15 mouse cellular contexts compared by ENCODE assay signal in the genomic region with DNA sequence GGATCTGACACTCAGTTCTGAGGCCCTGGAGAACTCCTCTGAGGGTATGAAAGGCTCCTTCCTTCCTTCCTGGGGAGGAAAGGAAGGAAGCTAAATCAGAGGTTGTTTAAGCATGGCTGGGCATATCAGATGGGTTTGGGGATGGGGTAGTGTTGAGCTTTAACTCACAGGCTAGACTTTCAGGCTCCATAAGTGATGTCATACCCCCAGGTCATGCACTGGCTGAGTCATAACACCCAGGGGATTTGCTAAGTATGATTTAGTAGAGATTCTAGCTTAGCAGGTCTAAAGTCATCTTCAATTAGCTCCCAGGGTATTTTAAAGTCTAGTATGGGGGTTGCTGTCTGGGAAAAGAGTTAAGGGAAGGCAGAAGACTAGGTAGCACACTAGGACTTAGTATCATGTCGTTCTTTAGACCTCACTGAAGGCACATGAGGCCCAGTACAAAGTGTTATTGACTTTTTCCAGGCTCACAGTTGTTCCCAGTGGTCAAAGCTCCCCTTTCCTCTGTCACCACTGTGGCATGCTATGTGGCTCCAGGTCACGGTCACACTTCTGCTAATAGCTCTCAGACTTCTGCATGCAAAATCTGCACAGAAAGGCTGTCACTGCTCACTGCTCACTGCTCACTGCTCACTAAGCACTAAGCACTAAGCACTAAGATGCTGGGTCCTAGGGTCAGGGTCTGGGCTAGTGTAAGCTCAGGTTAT. TPM values are rescaled to one million over a fixed set of nuclear protein-coding genes. Genes with fewer than 3 reads are reported as not detected.
DNase-seq lines count a peak whose midpoint lies in the region; ATAC-seq and TF ChIP-seq lines count a peak whose summit lies in the region.
"Had no signal": no experiment of that assay in that cellular context is flagged by ENCODE, and none has a peak within 500 bp of the region (broad histone marks: within the 10 kb centered on the region; RNA-seq: fewer than 3 reads in every experiment).

No protein-coding gene starts in this region.

- H3K9ac ChIP-seq in liver, embryonic 11.5 days (ENCODE audit: low read depth, low read length): no peak overlapping the region
- H3K9ac ChIP-seq in stomach, postnatal 0 days (ENCODE audit: low read length): no peak overlapping the region

- no peak overlapping the region for H3K27ac ChIP-seq in kidney, adult 2 months (ENCODE audit: insufficient read depth, low read depth, low read length)
- no peak overlapping the region for H3K27ac ChIP-seq in liver, embryonic 11.5 days (ENCODE audit: low read depth, low read length)
- H3K27ac ChIP-seq in stomach, postnatal 0 days (replicated peaks): no peak overlapping the region

- TF ChIP-seq EP300 in stomach, postnatal 0 days (optimal IDR thresholded peaks at IDR 0.05): no peak

- no peaks in the 10 kb centered on the region for H3K4me1 ChIP-seq in kidney, adult 2 months (ENCODE audit: control insufficient read depth, insufficient read depth, low read length)
- no peaks in the 10 kb centered on the region for H3K4me1 ChIP-seq in liver, embryonic 11.5 days (replicated peaks; ENCODE audit: control insufficient read depth, insufficient read depth, low read length)
- no peaks in the 10 kb centered on the region for H3K4me1 ChIP-seq in stomach, postnatal 0 days (replicated peaks; ENCODE audit: control insufficient read depth, insufficient read depth)

- 0 out of 2 replicates have a peak, but pooled peaks have one; percentile 49 for ATAC-seq in liver, embryonic 11.5 days (replicated peaks; ENCODE audit: low FRiP score)
- ATAC-seq in stomach, postnatal 0 days (ENCODE audit: low FRiP score, low TSS enrichment): peak; percentile 72
- ATAC-seq: activated CD4-positive, CD25-positive, alpha-beta regulatory T cell, adult 4 months had no signal

- H3K4me2 ChIP-seq in liver, embryonic 11.5 days: no peak overlapping the region
- no peak overlapping the region for H3K4me2 ChIP-seq in stomach, postnatal 0 days (replicated peaks; ENCODE audit: low read depth)

- TF ChIP-seq CTCF in kidney, adult 2 months (conservative IDR thresholded peaks at IDR 0.05; ENCODE audit: insufficient read depth, insufficient read length, low read depth, low read length): no peak
- TF ChIP-seq CTCF in stomach, postnatal 0 days (IDR thresholded peaks at IDR 0.05; ENCODE audit: low read depth): no peak

- peak; percentile 26 to 67 for DNase-seq in adrenal gland, adult (ENCODE audit: inconsistent age in 2 of 2, low spot score in 1 of 2)
- no peak for DNase-seq in adrenal gland, adult 18-20 months (ENCODE audit: low spot score in 2 of 2)
- DNase-seq in kidney, adult 2 months: peak; percentile 6
- DNase-seq in kidney, adult 18-20 months: no peak
- DNase-seq in liver, embryonic 11.5 days (ENCODE audit: low spot score): no peak
- DNase-seq in stomach, postnatal 0 days (ENCODE audit: low spot score): no peak
- no peak for DNase-seq in thymus, postnatal 10 days (ENCODE audit: low spot score in 2 of 2)
- no peak for DNase-seq in kidney, adult 11 months
- DNase-seq: lung, adult 18-20 months; right cerebral cortex, postnatal 4 days had no signal

- H3K4me3 ChIP-seq in kidney, adult 2 months (ENCODE audit: insufficient read depth, low read depth, low read length): no peak overlapping the region
- H3K4me3 ChIP-seq in liver, embryonic 11.5 days (ENCODE audit: low read depth, low read length): no peak overlapping the region
- no peak overlapping the region for H3K4me3 ChIP-seq in stomach, postnatal 0 days (ENCODE audit: low read depth, low read length)

- WGBS in kidney, adult 2 months: 68% methylated on average over 2 of the region's 2 CpGs
- WGBS in liver, embryonic 11.5 days: 62% methylated on average over 2 of the region's 2 CpGs
- 40% methylated on average over 2 of the region's 2 CpGs for WGBS in stomach, postnatal 0 days

- no peaks in the 10 kb centered on the region for H3K9me3 ChIP-seq in liver, embryonic 11.5 days (ENCODE audit: control insufficient read depth, low read length)
- no peaks in the 10 kb centered on the region for H3K9me3 ChIP-seq in stomach, postnatal 0 days (ENCODE audit: control insufficient read depth, low read length)
- H3K9me3 ChIP-seq: G1E had no signal

- no peaks in the 10 kb centered on the region; the same call in none of the 2 replicates for H3K27me3 ChIP-seq in kidney, adult 2 months (replicated peaks; ENCODE audit: control insufficient read depth, insufficient read depth, low read length)
- H3K27me3 ChIP-seq in liver, embryonic 11.5 days (replicated peaks; ENCODE audit: control insufficient read depth, insufficient read depth, low read length): no peaks in the 10 kb centered on the region
- no peaks in the 10 kb centered on the region for H3K27me3 ChIP-seq in stomach, postnatal 0 days (ENCODE audit: control insufficient read depth, insufficient read depth, low read length)

- no peaks in the 10 kb centered on the region for H3K36me3 ChIP-seq in kidney, adult 2 months (ENCODE audit: control insufficient read depth, insufficient read depth, low read length)
- no peaks in the 10 kb centered on the region for H3K36me3 ChIP-seq in liver, embryonic 11.5 days (ENCODE audit: control insufficient read depth, insufficient read depth, low read length)
- H3K36me3 ChIP-seq in stomach, postnatal 0 days (ENCODE audit: control insufficient read depth, insufficient read depth, low read length): no peaks in the 10 kb centered on the region
- H3K36me3 ChIP-seq: G1E had no signal

- no peak for TF ChIP-seq POLR2A in kidney, adult 2 months (IDR thresholded peaks at IDR 0.05; ENCODE audit: low read depth, low read length)

RNA-seq across cellular contexts. Expression of gene Camk1g, which starts 28.8 kb away (rescaled TPM):
- under 1 TPM; 0.13 to 0.17 TPM for total RNA-seq in adrenal gland, adult 18-20 months (2021)
- 8.2 and 9.0 TPM in 2 replicates for polyA plus RNA-seq in kidney, adult 2 months (2012; rRNA removed)
- polyA plus RNA-seq in liver, embryonic 11.5 days (2014; fragmentation: Nextera tagmentation; extraction: Ambion mirVana): 3.3 TPM in 2 replicates
- polyA plus RNA-seq in stomach, postnatal 0 days (2015; fragmentation: Nextera tagmentation; extraction: Ambion mirVana): 1.5 and 1.6 TPM in 2 replicates
- total RNA-seq: G1E; granulocyte monocyte progenitor cell, adult 5-6 weeks; hematopoietic stem cell, adult 5-6 weeks; megakaryocyte progenitor cell, adult 5-6 weeks had no signal
- polyA plus RNA-seq: activated CD4-positive, CD25-positive, alpha-beta regulatory T cell, adult 4 months; G1E had no signal

Comparison
In these comparisons a context has a peak if more than half of its experiments do, and no peak if none do; other contexts are left out.
1. DNase-seq: peak in adrenal gland, adult (2 of 2) and kidney, adult 2 months (single experiment); none in adrenal gland, adult 18-20 months (0 of 2), kidney, adult 18-20 months (single experiment), liver, embryonic 11.5 days (single experiment), stomach, postnatal 0 days (single experiment), thymus, postnatal 10 days (0 of 2) and kidney, adult 11 months (single experiment).